Mouse (Mus musculus) embryonic facial prominence, embryonic 12.5 days (tissue): ENCODE measurements at regions not wholly inside any gene's neighbourhood (a gene's known extent, or its start where the extent isn't known, plus 50 kb on each side); places are given as distances from the start of the nearest gene placed in this dataset.
A peak's percentile ranks its signal among the peaks of the same experiment; 100 is the strongest.

ENCODE experiments used
- ATAC-seq: fragments of 200-750 bp; cut with Nextera tagmentation; 2 replicates; pipeline ENCODE4 v1.8.0; 2017; ENCODE audit not compliant: insufficient number of reproducible peaks, insufficient read depth, low FRiP score, low TSS enrichment
- H3K27ac ChIP-seq: fragments of 300-500 bp; sonication (generic); 2 replicates; pipeline ENCODE4 v1.5.1; 2016; ENCODE audit warnings: mild to moderate bottlenecking
- H3K27me3 ChIP-seq: fragments of 300-500 bp; sonication (generic); 2 replicates; pipeline ENCODE4 v1.6.1; 2016; ENCODE audit warnings: mild to moderate bottlenecking, moderate library complexity
- H3K36me3 ChIP-seq: fragments of 300-500 bp; sonication (generic); 2 replicates; pipeline ENCODE4 v1.6.1; 2016; ENCODE audit warnings: mild to moderate bottlenecking
- H3K4me1 ChIP-seq: fragments of 300-500 bp; sonication (generic); 2 replicates; pipeline ENCODE4 v1.6.1; 2016
- H3K4me2 ChIP-seq: fragments of 300-500 bp; sonication (generic); replicated peaks from 2 replicates; pipeline ENCODE4 v1.6.1; 2016; ENCODE audit warnings: mild to moderate bottlenecking, moderate library complexity
- H3K4me3 ChIP-seq: fragments of 300-500 bp; sonication (generic); 2 replicates; pipeline ENCODE4 v1.5.1; 2016; ENCODE audit warnings: mild to moderate bottlenecking
- H3K9ac ChIP-seq: fragments of 300-500 bp; sonication (generic); 2 replicates; pipeline ENCODE4 v1.6.1; 2016; ENCODE audit warnings: mild to moderate bottlenecking, moderate library complexity
- H3K9me3 ChIP-seq: fragments of 300-500 bp; sonication (generic); 2 replicates; pipeline ENCODE4 v1.6.1; 2016; ENCODE audit warnings: mild to moderate bottlenecking, moderate library complexity
- WGBS: fragments of 180-500 bp; shearing (Covaris S2); methylation state at CpG from one replicate; pipeline ENCODE4 v1.1.7; 2016; 5-methylcytosine and 5-hydroxymethylcytosine counted together

DNA sequence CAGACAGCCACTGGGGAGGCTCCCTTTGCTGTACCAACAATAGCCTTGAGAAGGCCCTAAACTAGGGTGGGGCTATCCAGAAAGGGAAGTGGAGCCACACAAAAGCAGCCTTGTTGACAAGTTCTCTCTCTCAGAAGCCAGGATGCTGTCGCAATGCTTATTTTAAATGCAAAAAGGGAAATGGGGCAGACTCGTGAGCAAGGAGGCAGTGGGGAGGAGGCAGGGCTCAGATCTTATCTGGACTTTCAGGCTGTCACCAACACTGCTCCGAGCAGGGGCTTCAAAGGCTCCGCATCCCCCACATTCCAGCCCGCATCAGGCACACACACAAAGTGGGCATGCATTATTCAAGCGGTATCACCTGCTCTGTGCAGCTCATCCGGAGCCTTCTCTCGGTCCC, 648.3 kb downstream of the Vrk1 start:
- Histone ChIP-seq H3K27ac (no peak overlapping the region), H3K9me3 (no peaks in the 10 kb centered on the region), H3K4me1 (0 out of 2 replicates have a peak, but pooled peaks cover 7% of the 10 kb centered on the region), H3K27me3 (no peaks in the 10 kb centered on the region; the same call in 1 of the 2 replicates), H3K4me3 (no peak overlapping the region), H3K4me2 (0 out of 2 replicates have a peak overlapping the region, but pooled peaks have one; percentile 0), H3K36me3 (no peaks in the 10 kb centered on the region), H3K9ac (no peak overlapping the region)
- no peak for ATAC-seq
- WGBS = 26% methylated on average over 8 of the region's 8 CpGs

DNA sequence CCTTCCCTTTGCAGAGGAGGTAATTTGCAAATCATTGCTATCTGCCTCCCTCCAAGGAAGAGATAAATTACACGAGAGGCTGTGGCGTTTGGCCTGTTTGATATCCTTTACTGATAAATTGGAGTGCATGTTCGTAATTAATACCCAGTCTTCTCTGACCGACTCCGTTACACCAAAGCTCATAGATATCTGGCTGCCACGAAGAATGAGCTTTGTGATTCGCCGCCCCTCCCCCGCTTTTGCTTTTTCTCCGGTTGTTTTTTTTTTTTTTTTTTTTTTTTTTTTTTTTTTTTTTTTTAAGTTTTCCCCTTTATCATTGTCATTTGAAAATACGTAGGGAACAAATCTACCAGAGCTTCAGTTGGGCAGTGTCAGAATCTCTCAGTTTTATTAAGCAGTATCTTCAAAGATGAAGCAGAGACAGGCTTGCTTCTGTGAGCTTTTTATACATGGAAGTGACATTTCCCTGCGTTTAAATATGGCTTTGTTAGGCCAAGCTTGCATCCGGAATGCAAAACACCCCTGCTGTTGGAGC, 663.3 kb downstream of the Vrk1 start:
- H3K9me3 ChIP-seq = no peaks in the 10 kb centered on the region
- H3K27ac ChIP-seq = no peak overlapping the region
- H3K4me1 ChIP-seq = peaks cover 17% of the 10 kb centered on the region; the same call in 1 of the 2 replicates
- H3K36me3 ChIP-seq = no peaks in the 10 kb centered on the region
- no peak for ATAC-seq
- WGBS = 23% methylated on average over 13 of the region's 13 CpGs
- no peak overlapping the region for H3K4me3 ChIP-seq
- H3K4me2 ChIP-seq = no peak overlapping the region
- no peak overlapping the region for H3K9ac ChIP-seq
- H3K27me3 ChIP-seq = peaks cover 3% of the 10 kb centered on the region; the same call in 1 of the 2 replicates

DNA sequence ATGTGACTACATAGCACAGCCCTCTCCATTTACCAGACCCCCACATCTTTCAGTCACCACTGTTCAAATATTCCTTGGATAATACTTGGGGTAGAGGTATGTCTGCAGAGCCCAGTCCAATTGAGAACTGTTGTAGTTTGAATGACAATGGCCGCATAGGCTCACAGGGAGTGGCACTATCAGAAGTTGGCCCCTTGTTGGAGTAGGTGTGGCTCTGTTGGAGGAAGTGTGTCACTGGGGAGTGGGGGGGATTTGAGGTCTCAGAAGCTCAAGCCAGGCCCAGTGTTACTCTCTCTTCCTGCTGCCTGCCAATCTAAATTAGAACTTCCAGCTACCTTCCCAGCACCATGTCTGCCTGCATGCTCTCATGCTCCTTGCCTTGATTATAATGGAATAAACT, 664.7 kb downstream of the Vrk1 start:
- no peak overlapping the region for H3K4me3 ChIP-seq
- H3K27ac ChIP-seq = no peak overlapping the region
- peaks cover 3% of the 10 kb centered on the region; the same call in 1 of the 2 replicates for H3K27me3 ChIP-seq
- WGBS = 90% methylated on average over 1 of the region's 1 CpGs
- H3K4me1 ChIP-seq = peaks cover 17% of the 10 kb centered on the region; the same call in 1 of the 2 replicates
- ATAC-seq = no peak
- H3K9ac ChIP-seq = no peak overlapping the region
- no peaks in the 10 kb centered on the region for H3K9me3 ChIP-seq
- H3K4me2 ChIP-seq = no peak overlapping the region
- H3K36me3 ChIP-seq = no peaks in the 10 kb centered on the region

DNA sequence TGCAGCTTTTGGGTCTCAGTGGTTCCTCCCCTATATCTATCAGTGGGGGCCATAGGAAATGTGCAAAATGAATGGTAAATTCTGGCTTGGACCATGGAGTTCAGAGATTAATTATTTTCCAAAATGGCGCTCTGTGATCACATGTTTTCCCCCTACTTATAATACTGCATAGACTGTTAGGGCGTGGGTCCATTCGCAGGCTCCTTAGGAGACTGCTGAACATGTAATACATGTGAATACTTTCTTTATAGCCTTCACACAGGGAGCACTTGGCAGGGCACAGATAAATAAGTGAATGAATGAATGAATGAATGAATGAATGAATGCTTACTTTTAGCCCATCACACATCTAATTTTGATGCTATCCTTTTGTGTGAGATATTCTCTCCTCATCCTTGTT, 666.1 kb downstream of the Vrk1 start:
- ATAC-seq = no peak
- Histone ChIP-seq H3K27ac (no peak overlapping the region), H3K27me3 (peaks cover 3% of the 10 kb centered on the region; the same call in 1 of the 2 replicates), H3K4me3 (no peak overlapping the region), H3K9ac (no peak overlapping the region), H3K9me3 (no peaks in the 10 kb centered on the region), H3K36me3 (no peaks in the 10 kb centered on the region), H3K4me1 (peaks cover 17% of the 10 kb centered on the region; the same call in 1 of the 2 replicates), H3K4me2 (no peak overlapping the region)
- WGBS = 96% methylated on average over 3 of the region's 3 CpGs

DNA sequence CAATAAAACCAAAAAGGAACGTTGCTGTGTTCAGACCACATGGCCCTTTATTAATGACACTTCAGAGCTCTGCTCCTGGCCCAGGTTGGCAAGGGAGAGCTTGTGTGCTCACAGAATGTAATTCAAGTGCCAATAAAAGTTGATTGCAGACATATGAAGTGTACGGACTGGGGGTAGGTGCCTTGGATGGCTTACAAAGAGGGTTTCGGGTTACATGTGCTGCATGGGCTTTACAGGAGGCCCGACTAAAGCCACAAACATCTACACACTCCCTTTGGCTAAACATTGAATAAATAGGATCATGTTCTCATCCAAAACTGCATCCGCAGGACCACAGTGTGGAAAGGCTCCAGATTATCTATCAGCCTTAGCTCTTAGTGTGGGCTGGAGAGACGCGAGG, 666.5 kb downstream of the Vrk1 start:
- Histone ChIP-seq H3K4me3 (no peak overlapping the region), H3K27me3 (peaks cover 3% of the 10 kb centered on the region; the same call in 1 of the 2 replicates), H3K9me3 (no peaks in the 10 kb centered on the region), H3K9ac (no peak overlapping the region), H3K36me3 (no peaks in the 10 kb centered on the region), H3K4me1 (peaks cover 17% of the 10 kb centered on the region; the same call in 1 of the 2 replicates), H3K27ac (no peak overlapping the region), H3K4me2 (no peak overlapping the region)
- no peak for ATAC-seq
- WGBS = 35% methylated on average over 7 of the region's 7 CpGs

DNA sequence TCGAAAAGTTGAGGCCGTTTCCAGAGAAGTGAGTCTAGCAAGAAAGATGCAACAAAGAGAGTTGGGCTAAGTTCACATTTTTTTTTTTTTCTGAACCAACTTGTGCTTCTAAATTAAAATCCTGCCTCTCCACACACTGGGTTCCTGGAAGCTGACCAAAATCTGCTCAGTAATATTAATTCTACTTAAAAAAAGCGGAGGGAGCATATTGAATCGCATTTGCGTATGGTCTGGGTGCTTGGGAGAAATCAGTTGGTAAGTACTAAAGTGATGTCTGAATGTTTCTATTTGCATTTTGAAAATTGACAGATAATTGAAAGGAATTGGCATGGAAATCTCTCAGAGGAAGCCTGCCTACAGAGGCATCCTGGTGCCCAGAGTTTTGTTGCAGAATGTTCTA, 676.0 kb downstream of the Vrk1 start:
- Histone ChIP-seq H3K4me2 (no peak overlapping the region), H3K9ac (no peak overlapping the region), H3K4me3 (no peak overlapping the region), H3K27me3 (peaks cover 3% of the 10 kb centered on the region; the same call in 1 of the 2 replicates), H3K36me3 (no peaks in the 10 kb centered on the region), H3K9me3 (no peaks in the 10 kb centered on the region), H3K4me1 (no peaks in the 10 kb centered on the region), H3K27ac (no peak overlapping the region)
- no peak for ATAC-seq
- WGBS = 82% methylated on average over 5 of the region's 5 CpGs

DNA sequence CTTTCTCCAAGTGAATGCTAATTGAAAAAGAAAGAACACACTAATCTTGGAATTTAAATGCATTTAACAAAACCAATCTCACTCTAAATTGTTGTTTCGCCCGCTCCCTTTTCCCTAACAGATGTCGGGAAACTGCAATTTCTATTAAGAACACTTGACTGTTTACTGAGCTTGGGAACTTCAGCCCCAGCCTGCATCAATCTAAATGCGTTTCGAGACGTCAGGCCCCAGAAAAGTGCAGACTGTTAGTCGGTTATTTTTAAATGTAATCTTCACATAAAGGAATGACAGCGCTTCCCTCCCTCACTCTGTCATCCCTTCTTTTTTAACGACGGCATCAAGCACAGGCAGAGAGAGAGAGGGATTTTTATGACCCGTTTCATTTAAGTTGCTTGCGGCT, 677.7 kb downstream of the Vrk1 start:
- 33% methylated on average over 12 of the region's 12 CpGs for WGBS
- Histone ChIP-seq H3K4me2 (no peak overlapping the region), H3K27me3 (peaks cover 8% of the 10 kb centered on the region; the same call in 1 of the 2 replicates), H3K27ac (no peak overlapping the region), H3K9me3 (no peaks in the 10 kb centered on the region), H3K4me3 (no peak overlapping the region), H3K36me3 (no peaks in the 10 kb centered on the region), H3K4me1 (no peaks in the 10 kb centered on the region), H3K9ac (no peak overlapping the region)
- no peak for ATAC-seq

DNA sequence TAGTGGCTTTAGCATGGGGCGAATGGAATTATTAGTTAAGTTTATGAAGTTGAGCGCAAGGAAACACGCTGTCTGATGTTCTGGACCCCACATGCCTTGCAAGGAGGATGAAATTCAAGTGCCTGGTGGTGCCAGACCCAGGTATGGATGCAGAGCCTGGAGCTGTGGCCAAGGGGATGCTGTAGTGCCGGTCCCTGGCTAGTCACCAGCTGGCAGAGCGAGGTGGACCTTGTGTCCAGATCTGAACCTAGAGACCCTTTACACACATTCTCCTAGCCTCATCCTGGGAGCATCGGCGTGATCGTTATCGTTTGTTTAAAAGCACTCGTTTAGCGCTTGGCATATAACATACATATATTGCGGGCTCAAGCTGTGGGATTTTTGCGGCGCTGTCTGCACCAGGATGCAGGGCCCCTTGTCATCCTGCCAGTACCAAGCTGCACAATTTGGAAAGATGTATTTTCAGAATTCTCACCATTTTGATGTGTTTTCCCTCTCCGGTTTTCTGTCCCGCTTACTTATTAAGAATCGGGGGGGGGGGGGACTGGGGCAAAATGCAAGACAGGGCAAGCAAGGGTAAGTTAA, 678.2 kb downstream of the Vrk1 start:
- no peak overlapping the region for H3K4me3 ChIP-seq
- no peaks in the 10 kb centered on the region for H3K4me1 ChIP-seq
- H3K36me3 ChIP-seq = no peaks in the 10 kb centered on the region
- H3K4me2 ChIP-seq = no peak overlapping the region
- H3K9ac ChIP-seq = no peak overlapping the region
- no peaks in the 10 kb centered on the region for H3K9me3 ChIP-seq
- H3K27ac ChIP-seq = no peak overlapping the region
- H3K27me3 ChIP-seq = peaks cover 8% of the 10 kb centered on the region; the same call in 1 of the 2 replicates
- no peak for ATAC-seq
- WGBS = 82% methylated on average over 17 of the region's 17 CpGs

DNA sequence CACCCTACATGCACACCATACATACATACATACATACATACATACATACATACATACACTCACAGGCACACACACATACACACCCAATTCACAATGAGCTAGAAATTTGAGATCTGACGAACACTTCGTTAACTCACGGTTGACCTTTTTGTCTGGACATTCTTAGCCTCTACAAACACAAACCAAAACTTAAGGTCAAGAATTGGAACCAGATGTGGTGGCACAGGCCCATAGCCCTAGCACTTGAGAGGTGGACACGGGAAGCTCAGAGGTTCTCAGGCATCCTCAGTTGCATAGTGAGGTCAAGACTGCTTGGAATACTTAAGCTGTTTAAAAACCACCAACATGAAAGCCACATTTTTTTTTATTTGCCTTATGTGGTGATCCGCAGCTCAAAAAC, 692.9 kb downstream of the Vrk1 start:
- no peaks in the 10 kb centered on the region for H3K36me3 ChIP-seq
- H3K4me1 ChIP-seq = no peaks in the 10 kb centered on the region
- no peaks in the 10 kb centered on the region for H3K9me3 ChIP-seq
- no peak overlapping the region for H3K9ac ChIP-seq
- no peak overlapping the region for H3K4me3 ChIP-seq
- WGBS = 43% methylated on average over 5 of the region's 5 CpGs
- ATAC-seq = no peak
- H3K27me3 ChIP-seq = no peaks in the 10 kb centered on the region
- H3K27ac ChIP-seq = no peak overlapping the region
- no peak overlapping the region for H3K4me2 ChIP-seq

DNA sequence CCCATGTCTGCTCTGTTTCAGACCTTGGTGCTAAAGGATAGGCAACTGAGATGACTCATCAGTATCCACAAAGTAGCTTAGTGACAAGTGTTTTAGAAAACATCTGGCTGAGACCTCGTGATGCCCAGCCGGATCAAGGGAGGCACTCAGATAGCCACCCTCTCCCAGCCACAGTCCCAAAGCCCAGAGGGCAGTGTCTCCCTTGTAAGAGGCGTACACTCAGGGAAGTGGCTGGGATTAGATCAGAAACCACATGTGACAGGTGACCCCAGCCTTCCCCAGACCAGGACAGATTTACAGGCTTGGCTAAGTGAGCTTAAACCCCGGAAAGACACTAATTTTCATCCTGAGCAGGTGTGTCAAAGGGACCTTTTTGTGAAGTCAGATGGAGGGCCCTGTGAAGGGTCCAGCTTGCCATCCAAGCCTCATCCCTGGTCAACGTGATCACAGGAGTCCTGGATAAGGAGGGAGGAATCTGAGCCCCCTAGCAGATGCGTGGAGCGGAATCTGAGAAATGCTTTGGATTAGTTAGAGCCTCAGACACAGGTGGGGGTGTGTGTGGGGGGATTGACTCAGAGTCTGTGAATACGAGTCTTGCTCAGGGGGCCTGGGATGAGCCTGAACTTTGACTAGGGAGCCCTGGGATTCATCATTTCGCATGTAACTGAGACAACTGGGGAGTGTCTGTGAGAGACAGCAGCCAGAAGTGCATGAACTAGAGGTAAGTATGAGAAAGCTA, 711.4 kb downstream of the Vrk1 start:
- no peak overlapping the region for H3K27ac ChIP-seq

DNA sequence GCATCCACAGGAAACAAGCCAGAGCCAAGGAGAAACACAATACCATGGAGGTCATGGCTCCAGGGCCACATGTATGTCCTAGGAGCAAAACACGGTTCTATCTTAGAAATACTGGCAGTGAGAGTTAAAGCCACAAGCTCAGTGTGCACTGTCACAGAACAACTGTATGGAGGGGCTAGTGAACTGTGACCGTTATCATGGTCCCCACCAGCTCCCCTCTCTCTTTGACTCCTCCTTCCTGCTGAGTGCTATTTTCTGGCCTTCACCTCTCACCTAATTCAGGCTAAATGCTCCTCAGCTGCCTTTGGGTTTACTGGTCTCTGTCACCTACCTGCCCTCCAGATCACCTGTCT, 712.0 kb downstream of the Vrk1 start:
- no peaks in the 10 kb centered on the region for H3K27me3 ChIP-seq
- H3K9ac ChIP-seq = no peak overlapping the region
- no peaks in the 10 kb centered on the region for H3K4me1 ChIP-seq
- H3K36me3 ChIP-seq = no peaks in the 10 kb centered on the region
- H3K9me3 ChIP-seq = no peaks in the 10 kb centered on the region
- H3K27ac ChIP-seq = no peak overlapping the region
- no peak overlapping the region for H3K4me3 ChIP-seq
- no peak overlapping the region for H3K4me2 ChIP-seq
- WGBS = 60% methylated on average over 2 of the region's 2 CpGs
- no peak for ATAC-seq

More for the DNA sequence above, 711.4 kb downstream of the Vrk1 start:
- H3K27me3 ChIP-seq = no peaks in the 10 kb centered on the region
- no peak for ATAC-seq
- H3K36me3 ChIP-seq = no peaks in the 10 kb centered on the region
- H3K4me1 ChIP-seq = no peaks in the 10 kb centered on the region
- H3K9ac ChIP-seq = no peak overlapping the region
- H3K4me2 ChIP-seq = no peak overlapping the region
- H3K9me3 ChIP-seq = no peaks in the 10 kb centered on the region
- no peak overlapping the region for H3K4me3 ChIP-seq
- WGBS = 46% methylated on average over 9 of the region's 9 CpGs

DNA sequence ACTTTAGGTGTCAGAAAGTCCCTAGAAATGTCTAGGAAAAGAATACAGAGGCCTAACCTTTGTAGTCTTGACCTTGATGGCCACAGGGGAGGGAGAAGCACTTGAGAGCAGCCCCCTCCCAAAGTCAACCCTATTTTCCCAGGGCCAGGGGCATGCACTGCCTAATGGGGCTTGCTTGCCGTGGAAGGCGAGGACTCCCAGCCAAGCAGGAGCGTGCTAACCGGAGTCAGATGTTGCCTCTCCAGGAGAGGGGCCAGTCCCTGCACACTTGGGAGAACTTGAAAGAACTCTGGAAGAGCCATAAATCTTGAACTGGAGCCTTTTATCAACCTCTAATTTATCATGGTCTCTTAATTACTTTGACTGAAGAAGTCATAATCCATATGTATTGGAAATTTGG, 712.7 kb downstream of the Vrk1 start:
- no peak overlapping the region for H3K4me2 ChIP-seq
- H3K9me3 ChIP-seq = no peaks in the 10 kb centered on the region
- H3K4me3 ChIP-seq = no peak overlapping the region
- no peaks in the 10 kb centered on the region for H3K27me3 ChIP-seq
- H3K9ac ChIP-seq = no peak overlapping the region
- 47% methylated on average over 4 of the region's 4 CpGs for WGBS
- H3K4me1 ChIP-seq = no peaks in the 10 kb centered on the region
- H3K27ac ChIP-seq = no peak overlapping the region
- H3K36me3 ChIP-seq = no peaks in the 10 kb centered on the region
- ATAC-seq = no peak
